Mouse (Mus musculus): ENCODE measurements around the gene Mast1. TPM values are rescaled to one million over a fixed set of nuclear protein-coding genes. Genes with fewer than 3 reads are reported as not detected.

Gene Mast1
- total RNA-seq, 2 experiments from 2014 or later = 0.07 TPM; not detected in 1

GRCm38 (mm10) chr8:84889141-84889540 lies 48.0 kb downstream of the Mast1 start:
- DNase-seq = no peak
- intact Hi-C loops (cut with DNase I) = no loop called here

- intact Hi-C loops (cut with DNase I) = no loop called here
- no peak for DNase-seq
Observed at GRCm38 (mm10) chr8:84888280-84888679, 48.9 kb downstream of the Mast1 start.

- intact Hi-C loops (cut with DNase I) = no loop called here
- no peak for DNase-seq
Observed at GRCm38 (mm10) chr8:84884728-84885127, 52.4 kb downstream of the Mast1 start.

GRCm38 (mm10) chr8:84878915-84879314 lies 58.2 kb downstream of the Mast1 start:
- intact Hi-C loops (cut with DNase I) = no loop called here
- DNase-seq = no peak

GRCm38 (mm10) chr8:84877297-84878035 lies 59.7 kb downstream of the Mast1 start:
- intact Hi-C loops (cut with DNase I) = no loop called here
- no peak for DNase-seq

GRCm38 (mm10) chr8:84874339-84874738 lies 62.8 kb downstream of the Mast1 start:
- DNase-seq = no peak
- intact Hi-C loops (cut with DNase I) = no loop called here

GRCm38 (mm10) chr8:84873016-84873415 lies 64.1 kb downstream of the Mast1 start:
- DNase-seq = no peak
- intact Hi-C loops (cut with DNase I) = no loop called here

- intact Hi-C loops (cut with DNase I) = no loop called here
- DNase-seq = peak; percentile 23 to 58
Observed at GRCm38 (mm10) chr8:84872309-84872965, 64.7 kb downstream of the Mast1 start.

- intact Hi-C loops (cut with DNase I) = no loop called here
- DNase-seq = peak; percentile 71 to 84
Observed at GRCm38 (mm10) chr8:84871376-84872308, 65.5 kb downstream of the Mast1 start, which contains the start of gene Syce2. Syce2 (plus strand) TSS chr8:84872111.

Small RNA genes lying within 50 kb of the gene (microRNA-seq; reads per million reads assigned to microRNA genes)
- 0 reads per million in 2 experiments for gene Gm24197
- 3.5 to 3.6 reads per million in 2 experiments for gene Mir7069

Other genes starting within 250 kb of the Mast1 start
- gene Nacc1, start 249.5 kb downstream of the Mast1 start, total RNA-seq (2021) = 10 to 100 TPM; 50.2 TPM
- 1 to 10 TPM; 8.4 to 9.1 TPM for gene Lyl1, start 235.9 kb downstream of the Mast1 start, total RNA-seq (2021)
- under 1 TPM; 0.50 to 0.89 TPM for gene G430095P16Rik, start 214.4 kb downstream of the Mast1 start, total RNA-seq (2021)
- 100 to 1,000 TPM; 256 to 266 TPM for gene Nfix, start 137.0 kb downstream of the Mast1 start, total RNA-seq (2021)
- 1 to 10 TPM; 3.1 to 3.8 TPM for gene Dand5, start 114.5 kb downstream of the Mast1 start, total RNA-seq (2021)
- gene Gadd45gip1, start 105.8 kb downstream of the Mast1 start, total RNA-seq (2021) = 10 to 100 TPM; 23.7 to 25.0 TPM
- 10 to 100 TPM; 77.8 to 88.5 TPM for gene Rad23a, start 96.7 kb downstream of the Mast1 start, total RNA-seq (2021)
- 100 to 1,000 TPM; 275 to 333 TPM for gene Calr, start 90.4 kb downstream of the Mast1 start, total RNA-seq (2021)
- 10 to 100 TPM; 31.7 to 32.5 TPM for gene Farsa, start 80.4 kb downstream of the Mast1 start, total RNA-seq (2021)
- gene Syce2, start 65.2 kb downstream of the Mast1 start, total RNA-seq (2021) = 1 to 10 TPM; 6.9 TPM
- 10 to 100 TPM; 31.7 to 32.8 TPM for gene Gcdh, start 43.4 kb downstream of the Mast1 start, total RNA-seq (2021)
- gene Klf1, start 35.4 kb downstream of the Mast1 start, total RNA-seq (2021) = under 1 TPM; 0.17 to 0.22 TPM
- gene Dnase2a, start 28.8 kb downstream of the Mast1 start, total RNA-seq (2021) = 1 to 10 TPM; 6.4 to 7.3 TPM
- gene Rtbdn, start 9.6 kb upstream of the Mast1 start, total RNA-seq (2021) = not detected
- gene Gm49661, start 32.1 kb upstream of the Mast1 start, total RNA-seq (2021) = 1 to 10 TPM in 1 of 2 experiments, not detected in 1; 1.6 TPM
- gene Prdx2, start 32.2 kb upstream of the Mast1 start, total RNA-seq (2021) = 100 to 1,000 TPM; 689 to 769 TPM
- gene Rnaseh2a, start 32.4 kb upstream of the Mast1 start, total RNA-seq (2021) = 10 to 100 TPM; 53.4 to 55.4 TPM
- gene Junb, start 41.4 kb upstream of the Mast1 start, total RNA-seq (2021) = 10 to 100 TPM; 12.6 to 12.7 TPM
- 1 to 10 TPM; 1.8 to 2.3 TPM for gene Hook2, start 53.2 kb upstream of the Mast1 start, total RNA-seq (2021)
- gene Best2, start 77.2 kb upstream of the Mast1 start, total RNA-seq (2021) = not detected
- gene Asna1, start 87.9 kb upstream of the Mast1 start, total RNA-seq (2021) = 10 to 100 TPM; 78.6 to 79.7 TPM
- 100 to 1,000 TPM; 117 to 120 TPM for gene Trir, start 89.5 kb upstream of the Mast1 start, total RNA-seq (2021)
- gene Tnpo2, start 99.6 kb upstream of the Mast1 start, total RNA-seq (2021) = 10 to 100 TPM; 32.2 to 39.6 TPM
- gene Fbxw9, start 122.7 kb upstream of the Mast1 start, total RNA-seq (2021) = 10 to 100 TPM; 12.6 to 13.0 TPM
- not detected for gene Gm5741, start 130.6 kb upstream of the Mast1 start, total RNA-seq (2021)
- gene Dhps, start 134.4 kb upstream of the Mast1 start, total RNA-seq (2021) = 10 to 100 TPM; 28.0 to 29.5 TPM
- 10 to 100 TPM; 48.5 to 51.6 TPM for gene Wdr83os, start 143.4 kb upstream of the Mast1 start, total RNA-seq (2021)
- 10 to 100 TPM; 27.4 to 27.7 TPM for gene Wdr83, start 143.9 kb upstream of the Mast1 start, total RNA-seq (2021)
- 10 to 100 TPM; 32.5 to 34.6 TPM for gene Man2b1, start 145.9 kb upstream of the Mast1 start, total RNA-seq (2021)
- 1 to 10 TPM; 2.5 to 2.8 TPM for gene Zfp791, start 185.7 kb upstream of the Mast1 start, total RNA-seq (2021)
- not detected for gene Cks1brt, start 214.6 kb upstream of the Mast1 start, total RNA-seq (2021)